Mouse (Mus musculus) G1E (cell line): ENCODE results near the gene Vegfb. TPM values are rescaled to one million over a fixed set of nuclear protein-coding genes. Genes with fewer than 3 reads are reported as not detected.
A peak's percentile ranks its signal among the peaks of the same experiment; 100 is the strongest.

Experiments used
- ATAC-seq: 2 replicates; pipeline ENCODE4 v1.8.0; 2016; ENCODE audit warnings: mild to moderate bottlenecking; ENCODE audit not compliant: insufficient number of reproducible peaks, poor library complexity, low FRiP score, severe bottlenecking; ENCODE audit errors: extremely low read depth
- DNase-seq: peaks from one replicate; pipeline ENCODE4 v3.0.0; 2012; ENCODE audit warnings: low spot score
- H3K27me3 ChIP-seq: 2 replicates; pipeline ENCODE4 v1.6.1; 2012; ENCODE audit warnings: mild to moderate bottlenecking, low read length, inconsistent platforms; ENCODE audit not compliant: insufficient read depth
- H3K36me3 ChIP-seq: replicated peaks from 2 replicates; pipeline ENCODE3; 2012; ENCODE audit warnings: mild to moderate bottlenecking, inconsistent platforms
- H3K4me1 ChIP-seq: 2 replicates; pipeline ENCODE4 v1.6.1; 2012; ENCODE audit warnings: low read depth, low read length, inconsistent platforms, mixed read lengths; ENCODE audit not compliant: insufficient read depth
- H3K4me3 ChIP-seq: 2 replicates; pipeline ENCODE4 v1.5.1; 2012; ENCODE audit warnings: low read depth, mild to moderate bottlenecking, inconsistent platforms, low read length, moderate library complexity, mixed read lengths
- H3K9me3 ChIP-seq: replicated peaks from 2 replicates; pipeline ENCODE4 v1.6.1; 2012; ENCODE audit warnings: inconsistent platforms
- CTCF ChIP-seq: IDR thresholded peaks from 2 replicates; pipeline ENCODE4 v1.5.1; 2012; ENCODE audit warnings: low read depth, low read length, inconsistent platforms, mixed read lengths
- GATA1 ChIP-seq: IDR thresholded peaks from 2 replicates; pipeline ENCODE4 v1.6.1; 2012; ENCODE audit warnings: borderline replicate concordance, low read length, inconsistent platforms, mixed read lengths
- GATA2 ChIP-seq: IDR thresholded peaks from 2 replicates; pipeline ENCODE4 v1.6.1; 2012; ENCODE audit warnings: low read depth, low read length, inconsistent platforms, borderline replicate concordance
- POLR2AphosphoS5 ChIP-seq: IDR thresholded peaks from 2 replicates; pipeline ENCODE4 v1.6.1; 2012; ENCODE audit warnings: low read depth, low read length, inconsistent platforms; ENCODE audit not compliant: insufficient replicate concordance
- TAL1 ChIP-seq: conservative IDR thresholded peaks from 2 replicates; pipeline ENCODE4 v1.6.1; 2012; ENCODE audit warnings: low read depth, low read length, inconsistent platforms, mixed read lengths
- polyA plus RNA-seq: library from polyadenylated mRNA; stranded (reverse); fragments of >175 nt; gene quantifications from 2 replicates; pipeline ENCODE4 v1.2.3, GENCODE M21; 2012
- total RNA-seq, 2 experiments: library from RNA; stranded (forward) in 1 of 2; stranded (reverse) in 1 of 2; fragments of 200-1000 nt in 1 of 2; fragments of >200 nt in 1 of 2; fragmentation: Nextera tagmentation in 1 of 2; gene quantifications; 2 replicates each; pipeline ENCODE4 v1.2.3; 2014 to 2017

The Vegfb gene
- total and polyA plus RNA-seq, 3 experiments: 20.2 to 92.6 (median 29.6) TPM

GRCm38 (mm10) chr19:6939106-6940002 lies 48.1 kb downstream of the Vegfb start:
- Histone ChIP-seq H3K36me3 (peaks cover 31% of the 10 kb centered on the region), H3K27me3 (peaks cover 12% of the 10 kb centered on the region), H3K4me1 (peaks cover 33% of the 10 kb centered on the region), H3K4me3 (peak overlapping the region; percentile 28; the same call in 1 of the 2 replicates), H3K9me3 (no peaks in the 10 kb centered on the region)
- TF ChIP-seq GATA1 (no peak), GATA2 (no peak), CTCF (no peak), POLR2AphosphoS5 (no peak), TAL1 (no peak)
- ATAC-seq (no peak), DNase-seq (no peak)

DNA sequence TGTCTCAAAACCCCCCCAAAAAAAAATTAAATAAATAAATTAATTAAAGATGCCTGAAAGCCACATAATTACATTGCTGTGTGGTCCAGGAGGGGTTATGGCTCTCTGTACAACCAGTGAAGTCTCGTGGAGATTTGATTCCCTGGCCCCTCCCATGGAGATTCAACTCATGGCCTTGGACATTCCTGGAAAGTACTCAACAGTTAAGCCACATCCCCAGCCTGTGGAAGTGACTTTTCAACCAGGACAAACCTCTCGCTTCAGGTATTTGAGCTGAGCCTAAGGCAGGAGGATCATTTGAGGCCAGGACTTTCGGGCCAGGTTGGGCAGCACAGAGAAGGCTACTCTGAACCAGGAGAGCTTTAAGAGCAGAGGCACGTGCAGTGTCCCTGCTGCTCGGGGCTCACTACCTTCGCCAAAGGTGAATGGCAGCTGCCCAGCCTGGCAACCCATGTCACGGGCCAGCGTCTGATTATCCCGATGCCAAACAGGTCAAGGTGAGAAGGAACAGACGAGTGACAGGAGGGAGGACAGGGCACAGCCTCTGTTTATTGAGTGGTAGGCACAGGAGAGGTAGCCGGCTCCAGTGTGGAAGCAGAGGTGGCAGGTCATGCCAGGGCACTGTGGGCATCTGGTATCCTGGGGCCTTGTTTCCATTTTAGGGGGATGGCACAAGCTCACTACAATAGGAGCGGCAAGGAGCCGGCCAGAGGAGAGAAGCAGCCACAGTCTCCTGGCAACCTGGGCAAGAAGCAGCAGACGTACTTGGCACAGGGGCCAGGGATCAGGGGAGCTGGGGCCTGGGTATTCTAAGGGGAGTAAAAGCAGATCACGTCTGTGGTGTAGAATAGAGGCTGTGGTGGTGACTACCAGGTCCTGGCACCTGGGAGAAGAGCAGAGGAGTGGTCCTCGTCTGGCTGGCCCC lies 49.6 kb downstream of the Vegfb start:
- peaks cover 28% of the 10 kb centered on the region for H3K27me3 ChIP-seq

DNA sequence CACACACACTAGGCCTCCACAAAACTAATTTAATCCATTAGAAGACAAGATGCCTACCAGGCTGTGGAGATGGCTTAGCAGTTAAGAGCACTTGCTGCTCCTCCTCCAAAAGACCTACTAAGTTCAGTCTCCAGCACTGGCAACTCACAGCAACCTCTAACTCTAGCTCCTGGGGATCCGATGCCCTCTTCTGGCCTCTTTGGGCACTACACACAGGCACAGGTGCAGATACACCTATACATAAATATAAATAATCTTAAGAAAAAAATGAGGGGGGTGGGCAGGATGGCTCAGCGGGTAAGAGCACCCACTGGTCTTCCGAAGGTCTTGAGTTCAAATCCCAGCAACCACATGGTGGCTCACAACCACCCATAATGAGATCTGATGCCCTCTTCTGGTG lies 51.2 kb downstream of the Vegfb start:
- ATAC-seq (no peak), DNase-seq (no peak)
- Histone ChIP-seq H3K4me3 (no peak overlapping the region), H3K36me3 (peaks cover 24% of the 10 kb centered on the region), H3K9me3 (peaks cover 8% of the 10 kb centered on the region), H3K27me3 (peaks cover 42% of the 10 kb centered on the region), H3K4me1 (peaks cover 25% of the 10 kb centered on the region)
- TF ChIP-seq POLR2AphosphoS5: no peak
- 0 out of 2 replicates have a peak, but pooled peaks have one; percentile 22 for TF ChIP-seq CTCF

More for the DNA sequence above, 49.6 kb downstream of the Vegfb start:
- TF ChIP-seq CTCF: no peak
- H3K36me3 ChIP-seq: peaks cover 24% of the 10 kb centered on the region
- ATAC-seq: no peak
- peaks cover 29% of the 10 kb centered on the region for H3K4me1 ChIP-seq
- H3K9me3 ChIP-seq: peaks cover 8% of the 10 kb centered on the region
- DNase-seq: no peak
- no peak overlapping the region for H3K4me3 ChIP-seq

GRCm38 (mm10) chr19:6934195-6934977 lies 53.1 kb downstream of the Vegfb start, which contains the start of gene Kcnk4:
Kcnk4 (minus strand) TSS chr19:6934515.
- TF ChIP-seq GATA1 (no peak), POLR2AphosphoS5 (no peak), GATA2 (no peak), TAL1 (no peak), CTCF (no peak)
- Histone ChIP-seq H3K9me3 (peaks cover 8% of the 10 kb centered on the region), H3K36me3 (peaks cover 19% of the 10 kb centered on the region), H3K27me3 (peaks cover 50% of the 10 kb centered on the region), H3K4me3 (peak within 1 kb of the TSS; percentile 33; the same call in 1 of the 2 replicates), H3K4me1 (peaks cover 7% of the 10 kb centered on the region)
- DNase-seq: no peak
- ATAC-seq: no peak

DNA sequence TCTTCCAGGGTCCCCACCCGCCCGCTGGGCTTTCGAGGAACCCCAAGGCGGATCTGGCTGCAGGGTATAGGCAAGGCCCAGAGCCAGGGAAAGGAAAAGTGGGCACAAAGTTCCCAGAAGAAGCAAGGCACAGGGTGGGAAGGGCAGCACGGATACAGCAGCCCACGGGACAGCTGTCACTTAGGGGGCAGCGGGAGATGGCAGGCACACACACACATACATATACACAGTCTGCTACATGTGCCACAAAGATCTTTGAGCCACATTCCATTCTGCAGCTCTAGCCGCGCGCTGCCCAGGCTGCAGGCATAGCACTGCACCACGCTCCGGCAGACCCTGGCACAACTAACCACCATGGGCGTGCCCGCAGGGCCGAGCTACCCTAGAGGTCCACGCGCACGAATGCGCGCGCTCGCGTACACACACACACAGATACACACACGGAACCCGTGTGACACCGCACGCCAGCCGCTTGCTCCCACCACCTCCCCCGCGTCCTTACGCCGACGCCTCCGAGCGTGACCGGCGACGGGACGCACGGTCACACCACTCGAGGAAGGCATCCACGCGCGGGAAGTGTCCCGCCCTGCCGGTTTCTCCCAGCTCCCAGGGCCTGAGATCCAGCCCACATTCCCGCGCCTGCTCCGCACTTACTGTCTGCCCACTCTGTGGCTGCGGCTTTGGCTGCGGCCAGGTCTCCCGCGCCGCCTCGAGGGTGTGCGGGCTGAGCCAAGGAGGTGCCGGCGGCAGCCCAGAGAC lies 53.8 kb downstream of the Vegfb start:
- Histone ChIP-seq H3K36me3 (peaks cover 12% of the 10 kb centered on the region), H3K4me3 (peak overlapping the region; percentile 33; the same call in 1 of the 2 replicates), H3K9me3 (peaks cover 8% of the 10 kb centered on the region), H3K27me3 (peaks cover 53% of the 10 kb centered on the region), H3K4me1 (peaks cover 6% of the 10 kb centered on the region; the same call in 1 of the 2 replicates)
- TF ChIP-seq CTCF (no peak), POLR2AphosphoS5 (no peak), TAL1 (no peak), GATA1 (no peak), GATA2 (no peak)
- ATAC-seq (no peak), DNase-seq (no peak)
